In the genomic region with DNA sequence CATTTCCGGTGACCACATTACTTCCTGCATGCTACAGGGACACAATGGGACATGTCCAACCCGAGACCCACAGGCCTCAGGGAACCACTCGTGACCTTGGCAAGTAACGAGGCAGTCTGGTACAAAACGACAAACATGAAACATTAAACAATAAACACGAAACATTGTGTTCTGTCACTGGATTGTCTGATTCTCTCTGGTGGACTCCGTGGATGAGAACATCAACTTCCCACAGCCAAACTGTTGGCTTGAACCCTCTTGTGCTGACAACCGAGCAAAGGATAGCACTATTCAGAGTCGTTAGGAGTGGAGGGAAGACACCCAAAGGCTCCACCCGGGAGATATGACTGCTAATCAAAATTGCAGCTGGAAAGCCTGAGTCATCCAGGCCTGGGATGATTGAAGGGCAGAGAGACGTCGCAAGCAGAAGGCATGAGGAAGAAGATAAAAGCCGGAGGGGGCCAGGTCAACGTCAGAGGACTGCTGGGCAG, we compare ENCODE assay signal across 14 mouse cellular contexts.
DNase-seq lines count a peak whose midpoint lies in the region; ATAC-seq and TF ChIP-seq lines count a peak whose summit lies in the region.
"Had no signal": no experiment of that assay in that cellular context is flagged by ENCODE, and none has a peak within 500 bp of the region (broad histone marks: within the 10 kb centered on the region; RNA-seq: fewer than 3 reads in every experiment).

No protein-coding gene starts in this region.

- no peak for TF ChIP-seq CTCF in intestine, postnatal 0 days (IDR thresholded peaks at IDR 0.05; ENCODE audit: low read depth)

- WGBS in kidney, embryonic 15.5 days, result 80% methylated on average over 14 of the region's 14 CpGs
- 55% methylated on average over 14 of the region's 14 CpGs for WGBS in intestine, postnatal 0 days

- H3K36me3 ChIP-seq in kidney, embryonic 15.5 days, result no peaks in the 10 kb centered on the region
- H3K36me3 ChIP-seq in intestine, postnatal 0 days (ENCODE audit: control insufficient read depth, insufficient read depth), result no peaks in the 10 kb centered on the region
- H3K36me3 ChIP-seq: embryonic facial prominence, embryonic 12.5 days; forebrain, embryonic 12.5 days; hindbrain, embryonic 15.5 days had no signal

- no peaks in the 10 kb centered on the region for H3K9me3 ChIP-seq in kidney, embryonic 15.5 days (replicated peaks)
- no peaks in the 10 kb centered on the region for H3K9me3 ChIP-seq in intestine, postnatal 0 days (ENCODE audit: control insufficient read depth)
- H3K9me3 ChIP-seq: embryonic facial prominence, embryonic 12.5 days; forebrain, embryonic 12.5 days; hindbrain, embryonic 15.5 days had no signal

- H3K4me2 ChIP-seq in kidney, embryonic 15.5 days, result no peak overlapping the region
- H3K4me2 ChIP-seq in intestine, postnatal 0 days (replicated peaks; ENCODE audit: low read depth), result no peak overlapping the region
- H3K4me2 ChIP-seq: embryonic facial prominence, embryonic 12.5 days; forebrain, embryonic 12.5 days; hindbrain, embryonic 15.5 days had no signal

- H3K27ac ChIP-seq in kidney, embryonic 15.5 days, result no peak overlapping the region
- no peak overlapping the region for H3K27ac ChIP-seq in intestine, postnatal 0 days (ENCODE audit: low read depth, low read length)
- H3K27ac ChIP-seq: embryonic facial prominence, embryonic 12.5 days; forebrain, embryonic 12.5 days; hindbrain, embryonic 15.5 days; macrophage had no signal

- no peak for ATAC-seq in kidney, embryonic 15.5 days (replicated peaks; ENCODE audit: low FRiP score)
- peak; percentile 17; the same call in 1 of the 2 replicates for ATAC-seq in intestine, postnatal 0 days
- ATAC-seq in megakaryocyte progenitor cell, adult 5-6 weeks (replicated peaks; ENCODE audit: poor library complexity), result peak; percentile 55
- ATAC-seq in cerebellum, adult (ENCODE audit: insufficient number of reproducible peaks, low FRiP score, low TSS enrichment), result no peak

- DNase-seq in kidney, postnatal 14 days, result peak; percentile 7
- DNase-seq in adrenal gland, postnatal 10 days, result peak; percentile 63
- DNase-seq in urinary bladder, postnatal 10 days (ENCODE audit: low spot score), result no peak
- DNase-seq: cerebellum, adult 9-10 months; thymus, postnatal 36 days had no signal

- no peak overlapping the region for H3K9ac ChIP-seq in kidney, embryonic 15.5 days
- H3K9ac ChIP-seq in intestine, postnatal 0 days (ENCODE audit: low read depth, low read length), result no peak overlapping the region
- H3K9ac ChIP-seq: embryonic facial prominence, embryonic 12.5 days; forebrain, embryonic 12.5 days; hindbrain, embryonic 15.5 days had no signal

- 0 out of 2 replicates have a peak, but pooled peaks cover 9% of the 10 kb centered on the region for H3K27me3 ChIP-seq in kidney, embryonic 15.5 days
- no peaks in the 10 kb centered on the region for H3K27me3 ChIP-seq in intestine, postnatal 0 days (replicated peaks; ENCODE audit: control insufficient read depth, insufficient read depth, low read length)
- H3K27me3 ChIP-seq: embryonic facial prominence, embryonic 12.5 days; forebrain, embryonic 12.5 days; hindbrain, embryonic 15.5 days had no signal

- peaks cover 12% of the 10 kb centered on the region for H3K4me1 ChIP-seq in kidney, embryonic 15.5 days
- H3K4me1 ChIP-seq in intestine, postnatal 0 days (replicated peaks; ENCODE audit: control insufficient read depth, insufficient read depth, low read length), result no peaks in the 10 kb centered on the region

- no peak overlapping the region for H3K4me3 ChIP-seq in kidney, embryonic 15.5 days (replicated peaks)
- H3K4me3 ChIP-seq in intestine, postnatal 0 days (ENCODE audit: low read depth, low read length), result no peak overlapping the region
- H3K4me3 ChIP-seq: embryonic facial prominence, embryonic 12.5 days; forebrain, embryonic 12.5 days; hindbrain, embryonic 15.5 days; myocyte had no signal

Comparison
In these comparisons a context has a peak if more than half of its experiments do, and no peak if none do; other contexts are left out.
1. ATAC-seq: peak in intestine, postnatal 0 days (single experiment) and megakaryocyte progenitor cell, adult 5-6 weeks (single experiment); none in kidney, embryonic 15.5 days (single experiment) and cerebellum, adult (single experiment).